ENCODE assay signal across 9 mouse cellular contexts in genomic region chr17:47275796-47276311, GRCm38 (mm10).
DNase-seq lines count a peak whose midpoint lies in the region; ATAC-seq and TF ChIP-seq lines count a peak whose summit lies in the region.
"Had no signal": no experiment of that assay in that cellular context is flagged by ENCODE, and none has a peak within 500 bp of the region (broad histone marks: within the 10 kb centered on the region; RNA-seq: fewer than 3 reads in every experiment).

No protein-coding gene starts in this region.

- no peak for DNase-seq in heart, embryonic 10.5 days (ENCODE audit: low spot score)
- DNase-seq in brain, embryonic 14.5 days (ENCODE audit: low read depth), result peak; percentile 31
- DNase-seq in kidney, adult 8-10 months, result peak; percentile 24 to 29
- peak; percentile 21 for DNase-seq in lung, postnatal 14 days
- DNase-seq in yolk sac, embryonic 10.5 days (ENCODE audit: low spot score), result no peak
- no peak for DNase-seq in frontal cortex, adult 2 months (ENCODE audit: extremely low spot score in 1 of 2, low spot score in 1 of 2)
- DNase-seq in urinary bladder, postnatal 10 days (ENCODE audit: low spot score), result no peak

- H3K27me3 ChIP-seq in heart, embryonic 10.5 days (ENCODE audit: insufficient read depth, poor library complexity, severe bottlenecking), result no peaks in the 10 kb centered on the region
- H3K27me3 ChIP-seq in heart, embryonic 11.5 days (ENCODE audit: control insufficient read depth, insufficient read depth, low read length), result no peaks in the 10 kb centered on the region
- H3K27me3 ChIP-seq: liver, embryonic 12.5 days had no signal

- H3K9me3 ChIP-seq in heart, embryonic 10.5 days, result peaks cover 7% of the 10 kb centered on the region
- 0 out of 2 replicates have a peak, but pooled peaks cover 2% of the 10 kb centered on the region for H3K9me3 ChIP-seq in heart, embryonic 11.5 days (replicated peaks; ENCODE audit: control insufficient read depth, low read length)
- H3K9me3 ChIP-seq: liver, embryonic 12.5 days had no signal

- TF ChIP-seq CTCF in brain, embryonic 14.5 days (IDR thresholded peaks at IDR 0.05; ENCODE audit: borderline replicate concordance, extremely low read depth, insufficient read depth, insufficient read length), result no peak

- H3K4me3 ChIP-seq in heart, embryonic 10.5 days, result no peak overlapping the region
- no peak overlapping the region for H3K4me3 ChIP-seq in heart, embryonic 11.5 days (ENCODE audit: low read depth, low read length)
- H3K4me3 ChIP-seq: liver, embryonic 12.5 days had no signal

- no peak for ATAC-seq in heart, embryonic 11.5 days (replicated peaks; ENCODE audit: insufficient number of reproducible peaks, low FRiP score, low TSS enrichment)
- ATAC-seq: liver, embryonic 12.5 days had no signal

- H3K9ac ChIP-seq in heart, embryonic 11.5 days (ENCODE audit: low read depth, low read length), result no peak overlapping the region
- H3K9ac ChIP-seq: liver, embryonic 12.5 days had no signal

- peaks cover 20% of the 10 kb centered on the region for H3K36me3 ChIP-seq in heart, embryonic 10.5 days
- 0 out of 2 replicates have a peak, but pooled peaks cover 2% of the 10 kb centered on the region for H3K36me3 ChIP-seq in heart, embryonic 11.5 days (ENCODE audit: control insufficient read depth, insufficient read depth, low read length)

- no peak overlapping the region for H3K4me2 ChIP-seq in heart, embryonic 11.5 days
- H3K4me2 ChIP-seq: liver, embryonic 12.5 days had no signal

- WGBS in heart, embryonic 10.5 days, result 86% methylated on average over 19 of the region's 19 CpGs
- 86% methylated on average over 19 of the region's 19 CpGs for WGBS in heart, embryonic 11.5 days (ENCODE audit: insufficient replicate concordance)

- H3K27ac ChIP-seq in heart, embryonic 10.5 days, result peak overlapping the region; percentile 56; the same call in 1 of the 2 replicates
- H3K27ac ChIP-seq in heart, embryonic 11.5 days (ENCODE audit: low read depth, low read length), result no peak overlapping the region
- H3K27ac ChIP-seq: liver, embryonic 12.5 days had no signal

- peaks cover 13% of the 10 kb centered on the region for H3K4me1 ChIP-seq in heart, embryonic 10.5 days
- H3K4me1 ChIP-seq in heart, embryonic 11.5 days (ENCODE audit: control insufficient read depth, insufficient read depth, low read length), result no peaks in the 10 kb centered on the region

- no peak for TF ChIP-seq POLR2A in brain, embryonic 14.5 days (IDR thresholded peaks at IDR 0.05; ENCODE audit: borderline replicate concordance, extremely low read depth, insufficient read depth, insufficient read length, poor library complexity, severe bottlenecking)

Comparison
In these comparisons a context has a peak if more than half of its experiments do, and no peak if none do; other contexts are left out.
1. DNase-seq: peak in brain, embryonic 14.5 days (single experiment), kidney, adult 8-10 months (2 of 2) and lung, postnatal 14 days (single experiment); none in heart, embryonic 10.5 days (single experiment), yolk sac, embryonic 10.5 days (single experiment), frontal cortex, adult 2 months (0 of 2) and urinary bladder, postnatal 10 days (single experiment).